Mouse (Mus musculus) MEL (cell line): ENCODE measurements around the gene Fkbp1b.

Source experiments
- CTCF ChIP-seq, 3 experiments: IDR thresholded peaks in 2 of 3; conservative IDR thresholded peaks in 1 of 3; 2 replicates each; pipeline ENCODE4 v1.5.1; 2011 to 2012; ENCODE audit warnings: low read length in 3 of 3, low read depth in 2 of 3, mild to moderate bottlenecking in 2 of 3, improper control_type of control experiment in 1 of 3, inconsistent platforms in 1 of 3, mixed read lengths in 1 of 3, moderate library complexity in 1 of 3; ENCODE audit not compliant: control insufficient read depth in 1 of 3, insufficient read depth in 1 of 3, poor library complexity in 1 of 3, severe bottlenecking in 1 of 3
- EP300 ChIP-seq, 2 experiments: IDR thresholded peaks; 2 replicates each; pipeline ENCODE4 v1.6.1; 2011; ENCODE audit warnings: improper control_type of control experiment in 2 of 2, low read length in 2 of 2, low read depth in 1 of 2, mild to moderate bottlenecking in 1 of 2
- POLR2A ChIP-seq, 2 experiments: IDR thresholded peaks; 2 replicates each; pipeline ENCODE4 v1.6.1; 2011 to 2012; ENCODE audit warnings: low read length in 2 of 2, mild to moderate bottlenecking in 2 of 2, control low read depth in 1 of 2, improper control_type of control experiment in 1 of 2, low read depth in 1 of 2, moderate library complexity in 1 of 2; ENCODE audit not compliant: control insufficient read depth in 1 of 2, insufficient read depth in 1 of 2, poor library complexity in 1 of 2
- UBTF ChIP-seq: IDR thresholded peaks from 2 replicates; pipeline ENCODE4 v1.6.1; 2012; ENCODE audit warnings: low read depth, mild to moderate bottlenecking, inconsistent platforms, low read length, improper control_type of control experiment, moderate library complexity, borderline replicate concordance; ENCODE audit not compliant: insufficient read depth

GRCm38 (mm10) chr12:4879048-4879447, 37.7 kb upstream of the Fkbp1b start:
- TF ChIP-seq CTCF (IDR thresholded peaks at IDR 0.05 in 2 of 3, conservative IDR thresholded peaks at IDR 0.05 in 1 of 3; ENCODE audit: control insufficient read depth in 1 of 3, insufficient read depth in 1 of 3, low read depth in 2 of 3, low read length in 3 of 3, poor library complexity in 1 of 3, severe bottlenecking in 1 of 3) (peak in 1 of 3 experiments; percentile 41; a peak in 2 of 6 replicates), UBTF (no peak), EP300 (IDR thresholded peaks at IDR 0.05; ENCODE audit: low read depth in 1 of 2, low read length in 2 of 2) (no peak), POLR2A (IDR thresholded peaks at IDR 0.05; ENCODE audit: control insufficient read depth in 1 of 2, insufficient read depth in 1 of 2, low read depth in 1 of 2, low read length in 2 of 2, poor library complexity in 1 of 2) (no peak)
